Comparison of ENCODE assay signal across 8 mouse cellular contexts in genomic region chr14:34769567-34770158, GRCm38 (mm10). TPM values are rescaled to one million over a fixed set of nuclear protein-coding genes. Genes with fewer than 3 reads are reported as not detected.
DNase-seq lines count a peak whose midpoint lies in the region; ATAC-seq and TF ChIP-seq lines count a peak whose summit lies in the region.

No protein-coding gene starts in this region.

- no peak overlapping the region for H3K27ac ChIP-seq in bone marrow, adult 2 months (ENCODE audit: control insufficient read depth, insufficient read depth, low read depth, low read length, poor library complexity)
- no peak overlapping the region for H3K27ac ChIP-seq in forebrain, embryonic 12.5 days
- no peak overlapping the region; the same call in 1 of the 2 replicates for H3K27ac ChIP-seq in intestine, embryonic 15.5 days
- H3K27ac ChIP-seq in neural tube, embryonic 12.5 days, result no peak overlapping the region

- no peaks in the 10 kb centered on the region for H3K4me1 ChIP-seq in bone marrow, adult 2 months (ENCODE audit: control insufficient read depth, insufficient read depth, low read length)
- H3K4me1 ChIP-seq in forebrain, embryonic 12.5 days, result peaks cover 13% of the 10 kb centered on the region
- H3K4me1 ChIP-seq in intestine, embryonic 15.5 days (replicated peaks), result peaks cover 11% of the 10 kb centered on the region; the same call in 1 of the 2 replicates
- H3K4me1 ChIP-seq in neural tube, embryonic 12.5 days, result no peaks in the 10 kb centered on the region; the same call in 1 of the 2 replicates

- peak; percentile 15 for DNase-seq in layer of hippocampus, adult 11-12 months (ENCODE audit: low spot score)
- no peak for DNase-seq in layer of hippocampus, adult 9-10 months (ENCODE audit: low spot score)
- DNase-seq in liver, result peak; percentile 54
- DNase-seq in yolk sac, embryonic 10.5 days (ENCODE audit: low spot score), result peak; percentile 68

- H3K9me3 ChIP-seq in forebrain, embryonic 12.5 days, result no peaks in the 10 kb centered on the region
- H3K9me3 ChIP-seq in intestine, embryonic 15.5 days, result no peaks in the 10 kb centered on the region
- no peaks in the 10 kb centered on the region for H3K9me3 ChIP-seq in neural tube, embryonic 12.5 days

- TF ChIP-seq CTCF in bone marrow, adult 2 months (IDR thresholded peaks at IDR 0.05; ENCODE audit: control insufficient read depth, insufficient read depth, low read length), result no peak

- peak overlapping the region; percentile 94 for H3K4me2 ChIP-seq in forebrain, embryonic 12.5 days
- peak overlapping the region; percentile 98 for H3K4me2 ChIP-seq in intestine, embryonic 15.5 days (replicated peaks)
- H3K4me2 ChIP-seq in neural tube, embryonic 12.5 days (replicated peaks), result peak overlapping the region; percentile 92

- H3K4me3 ChIP-seq in bone marrow, adult 2 months (replicated peaks; ENCODE audit: control insufficient read depth, low read depth, low read length), result peak overlapping the region; percentile 42
- H3K4me3 ChIP-seq in forebrain, embryonic 12.5 days (replicated peaks), result peak overlapping the region; percentile 49
- H3K4me3 ChIP-seq in intestine, embryonic 15.5 days (replicated peaks), result peak overlapping the region; percentile 45
- H3K4me3 ChIP-seq in neural tube, embryonic 12.5 days, result peak overlapping the region; percentile 47

- peaks cover 18% of the 10 kb centered on the region for H3K27me3 ChIP-seq in forebrain, embryonic 12.5 days
- no peaks in the 10 kb centered on the region; the same call in 1 of the 2 replicates for H3K27me3 ChIP-seq in intestine, embryonic 15.5 days (replicated peaks)
- H3K27me3 ChIP-seq in neural tube, embryonic 12.5 days (replicated peaks), result no peaks in the 10 kb centered on the region

- H3K9ac ChIP-seq in forebrain, embryonic 12.5 days, result peak overlapping the region; percentile 59
- peak overlapping the region; percentile 54 for H3K9ac ChIP-seq in intestine, embryonic 15.5 days
- peak overlapping the region; percentile 59 for H3K9ac ChIP-seq in neural tube, embryonic 12.5 days

- WGBS in bone marrow, adult 2 months, result 27% methylated on average over 32 of the region's 32 CpGs
- WGBS in forebrain, embryonic 12.5 days, result 19% methylated on average over 32 of the region's 32 CpGs
- WGBS in intestine, embryonic 15.5 days, result 17% methylated on average over 32 of the region's 32 CpGs
- 16% methylated on average over 32 of the region's 32 CpGs for WGBS in neural tube, embryonic 12.5 days

- no peak for TF ChIP-seq POLR2A in bone marrow, adult 2 months (IDR thresholded peaks at IDR 0.05; ENCODE audit: borderline replicate concordance, control insufficient read depth, low read depth, low read length)

- no peaks in the 10 kb centered on the region for H3K36me3 ChIP-seq in forebrain, embryonic 12.5 days (replicated peaks)
- no peaks in the 10 kb centered on the region for H3K36me3 ChIP-seq in intestine, embryonic 15.5 days
- H3K36me3 ChIP-seq in neural tube, embryonic 12.5 days, result no peaks in the 10 kb centered on the region

- peak; percentile 70 for ATAC-seq in forebrain, embryonic 12.5 days (ENCODE audit: low FRiP score)
- ATAC-seq in intestine, embryonic 15.5 days, result peak; percentile 37
- peak; percentile 67 for ATAC-seq in neural tube, embryonic 12.5 days (ENCODE audit: low FRiP score, low read depth)

RNA-seq across cellular contexts. Expression of gene Grid1, which starts 50.2 kb away (rescaled TPM):
- polyA plus RNA-seq in bone marrow, adult 2 months (2011; ENCODE audit: insufficient read depth, insufficient read length, low replicate concordance, missing spikeins), result 0.35 TPM in 1 of 2 replicates, not detected in the other
- 0.90 and 1.5 TPM in 2 replicates for polyA plus RNA-seq in forebrain, embryonic 12.5 days (2016; fragmentation: Nextera tagmentation; extraction: Ambion mirVana)
- polyA plus RNA-seq in intestine, embryonic 15.5 days (2015; fragmentation: Nextera tagmentation; extraction: Ambion mirVana), result 0.33 and 0.41 TPM in 2 replicates
- 2.0 and 2.4 TPM in 2 replicates for polyA plus RNA-seq in neural tube, embryonic 12.5 days (2016; fragmentation: Nextera tagmentation; extraction: Ambion mirVana)
